Mouse (Mus musculus): ENCODE results near the gene Zc3h18. TPM values are rescaled to one million over a fixed set of nuclear protein-coding genes. Genes with fewer than 3 reads are reported as not detected.

The Zc3h18 gene
- total RNA-seq, 1 experiment: 90.4 TPM

GRCm38 (mm10) chr8:122427607-122428006, 51.2 kb downstream of the Zc3h18 start:
- TF ChIP-seq HCFC1 (IDR thresholded peaks at IDR 0.05; ENCODE audit: borderline replicate concordance, insufficient read depth, low read length): no peak
- TF ChIP-seq CHD2 (IDR thresholded peaks at IDR 0.05; ENCODE audit: low read depth, low read length): no peak
- no peak for TF ChIP-seq ZC3H11A (IDR thresholded peaks at IDR 0.05; ENCODE audit: borderline replicate concordance, low read depth, low read length)
- TF ChIP-seq ZNF384 (IDR thresholded peaks at IDR 0.05; ENCODE audit: low read depth, low read length): no peak
- TF ChIP-seq MAFK (IDR thresholded peaks at IDR 0.05; ENCODE audit: insufficient read depth, low read depth, low read length): no peak
- H3K9me3 ChIP-seq (ENCODE audit: control insufficient read depth, insufficient read depth, low read depth, low read length): no peaks in the 10 kb centered on the region
- peaks cover 3 to 24% of the 10 kb centered on the region in 2 experiments; a peak in 2 of 4 replicates for H3K4me1 ChIP-seq (ENCODE audit: control insufficient read depth in 2 of 2, insufficient read depth in 2 of 2, low read length in 2 of 2, poor library complexity in 1 of 2)
- no peak overlapping the region for H3K9ac ChIP-seq (ENCODE audit: insufficient read depth, low read depth, low read length, poor library complexity, severe bottlenecking)
- in situ Hi-C loops (cut with MboI; ENCODE audit: low sequenced_read_pairs in 2 of 2, unreplicated experiment in 2 of 2): no loop called here
- no peak overlapping the region for H3K27ac ChIP-seq (ENCODE audit: insufficient read depth, low read depth, low read length, poor library complexity, severe bottlenecking)
- no peak for DNase-seq (ENCODE audit: low read depth, low spot score)
- H3K36me3 ChIP-seq (ENCODE audit: control insufficient read depth, insufficient read depth, low read length, poor library complexity, severe bottlenecking): peaks cover 3% of the 10 kb centered on the region; the same call in 1 of the 2 replicates
- no peak overlapping the region for H3K4me3 ChIP-seq (ENCODE audit: insufficient read depth in 1 of 2, low read depth in 1 of 2, low read length in 2 of 2, poor library complexity in 1 of 2, severe bottlenecking in 1 of 2)

- in situ Hi-C loops (cut with MboI; ENCODE audit: low sequenced_read_pairs in 2 of 2, unreplicated experiment in 2 of 2): no loop called here
- H3K4me1 ChIP-seq (ENCODE audit: control insufficient read depth in 2 of 2, insufficient read depth in 2 of 2, low read length in 2 of 2, poor library complexity in 1 of 2): peaks cover 3 to 26% of the 10 kb centered on the region in 2 experiments; a peak in 2 of 4 replicates
- peaks cover 3% of the 10 kb centered on the region; the same call in 1 of the 2 replicates for H3K36me3 ChIP-seq (ENCODE audit: control insufficient read depth, insufficient read depth, low read length, poor library complexity, severe bottlenecking)
- H3K27ac ChIP-seq (ENCODE audit: insufficient read depth, low read depth, low read length, poor library complexity, severe bottlenecking): no peak overlapping the region
- no peak for DNase-seq (ENCODE audit: low read depth, low spot score)
- no peak overlapping the region for H3K4me3 ChIP-seq (ENCODE audit: insufficient read depth in 1 of 2, low read depth in 1 of 2, low read length in 2 of 2, poor library complexity in 1 of 2, severe bottlenecking in 1 of 2)
- no peak for TF ChIP-seq ZC3H11A (IDR thresholded peaks at IDR 0.05; ENCODE audit: borderline replicate concordance, low read depth, low read length)
- TF ChIP-seq CHD2 (IDR thresholded peaks at IDR 0.05; ENCODE audit: low read depth, low read length): no peak
- TF ChIP-seq MAFK (IDR thresholded peaks at IDR 0.05; ENCODE audit: insufficient read depth, low read depth, low read length): no peak
- TF ChIP-seq HCFC1 (IDR thresholded peaks at IDR 0.05; ENCODE audit: borderline replicate concordance, insufficient read depth, low read length): no peak
- TF ChIP-seq ZNF384 (IDR thresholded peaks at IDR 0.05; ENCODE audit: low read depth, low read length): no peak
- H3K9ac ChIP-seq (ENCODE audit: insufficient read depth, low read depth, low read length, poor library complexity, severe bottlenecking): no peak overlapping the region
- H3K9me3 ChIP-seq (ENCODE audit: control insufficient read depth, insufficient read depth, low read depth, low read length): no peaks in the 10 kb centered on the region
These were observed 51.8 kb downstream of the Zc3h18 start for GRCm38 (mm10) chr8:122428163-122428562.

GRCm38 (mm10) chr8:122430058-122430636, 53.7 kb downstream of the Zc3h18 start:
- Histone ChIP-seq H3K27ac (ENCODE audit: insufficient read depth, low read depth, low read length, poor library complexity, severe bottlenecking) (no peak overlapping the region), H3K9ac (ENCODE audit: insufficient read depth, low read depth, low read length, poor library complexity, severe bottlenecking) (no peak overlapping the region), H3K4me1 (ENCODE audit: control insufficient read depth in 2 of 2, insufficient read depth in 2 of 2, low read length in 2 of 2, poor library complexity in 1 of 2) (peaks cover 3 to 21% of the 10 kb centered on the region in 2 experiments; a peak in 2 of 4 replicates), H3K9me3 (ENCODE audit: control insufficient read depth, insufficient read depth, low read depth, low read length) (no peaks in the 10 kb centered on the region), H3K4me3 (ENCODE audit: insufficient read depth in 1 of 2, low read depth in 1 of 2, low read length in 2 of 2, poor library complexity in 1 of 2, severe bottlenecking in 1 of 2) (no peak overlapping the region), H3K36me3 (ENCODE audit: control insufficient read depth, insufficient read depth, low read length, poor library complexity, severe bottlenecking) (peaks cover 14% of the 10 kb centered on the region; the same call in 1 of the 2 replicates)
- DNase-seq (ENCODE audit: low read depth, low spot score): no peak
- in situ Hi-C loops (cut with MboI; ENCODE audit: low sequenced_read_pairs in 2 of 2, unreplicated experiment in 2 of 2): no loop called here
- no peak for TF ChIP-seq ZC3H11A (IDR thresholded peaks at IDR 0.05; ENCODE audit: borderline replicate concordance, low read depth, low read length)

- in situ Hi-C loops (cut with MboI; ENCODE audit: low sequenced_read_pairs in 2 of 2, unreplicated experiment in 2 of 2): no loop called here
These were observed 54.2 kb downstream of the Zc3h18 start for GRCm38 (mm10) chr8:122430646-122431045.

More at GRCm38 (mm10) chr8:122430646-122431045, 54.2 kb downstream of the Zc3h18 start:
- Histone ChIP-seq H3K9me3 (ENCODE audit: control insufficient read depth, insufficient read depth, low read depth, low read length) (no peaks in the 10 kb centered on the region), H3K36me3 (ENCODE audit: control insufficient read depth, insufficient read depth, low read length, poor library complexity, severe bottlenecking) (peaks cover 14% of the 10 kb centered on the region; the same call in 1 of the 2 replicates), H3K27ac (ENCODE audit: insufficient read depth, low read depth, low read length, poor library complexity, severe bottlenecking) (no peak overlapping the region), H3K4me3 (ENCODE audit: insufficient read depth in 1 of 2, low read depth in 1 of 2, low read length in 2 of 2, poor library complexity in 1 of 2, severe bottlenecking in 1 of 2) (no peak overlapping the region), H3K4me1 (ENCODE audit: control insufficient read depth in 2 of 2, insufficient read depth in 2 of 2, low read length in 2 of 2, poor library complexity in 1 of 2) (peaks cover 3 to 21% of the 10 kb centered on the region in 2 experiments; a peak in 2 of 4 replicates), H3K9ac (ENCODE audit: insufficient read depth, low read depth, low read length, poor library complexity, severe bottlenecking) (no peak overlapping the region)
- no peak for DNase-seq (ENCODE audit: low read depth, low spot score)
- TF ChIP-seq MAFK (IDR thresholded peaks at IDR 0.05; ENCODE audit: insufficient read depth, low read depth, low read length): no peak
- no peak for TF ChIP-seq ZC3H11A (IDR thresholded peaks at IDR 0.05; ENCODE audit: borderline replicate concordance, low read depth, low read length)
- TF ChIP-seq CHD2 (IDR thresholded peaks at IDR 0.05; ENCODE audit: low read depth, low read length): no peak
- no peak for TF ChIP-seq ZNF384 (IDR thresholded peaks at IDR 0.05; ENCODE audit: low read depth, low read length)
- TF ChIP-seq HCFC1 (IDR thresholded peaks at IDR 0.05; ENCODE audit: borderline replicate concordance, insufficient read depth, low read length): no peak

Measured in ES-E14 (cell line).